Mouse (Mus musculus) G1E-ER4 (cell line): ENCODE data around the gene Cct6b. TPM values are rescaled to one million over a fixed set of nuclear protein-coding genes. Genes with fewer than 3 reads are reported as not detected.

Source experiments
- GATA1 ChIP-seq: IDR thresholded peaks from one replicate; pipeline ENCODE4 v1.8.0; 2012; ENCODE audit warnings: low read length, inconsistent platforms
- polyA plus RNA-seq: library from polyadenylated mRNA; stranded (reverse); fragments of >175 nt; gene quantifications from 2 replicates; pipeline ENCODE4 v1.2.3, GENCODE M21; 2012

Cct6b gene
- polyA plus RNA-seq = 0.13 and 0.35 TPM in 2 replicates

GRCm38 (mm10) chr11:82763742-82764437, at the start of gene Cct6b, which contains the start of gene Zfp830:
Cct6b (minus strand) TSS chr11:82764321.
Zfp830 (plus strand) TSS chr11:82764345.
- TF ChIP-seq GATA1 = no peak

GRCm38 (mm10) chr11:82808485-82808884, 44.4 kb upstream of the Cct6b start:
- TF ChIP-seq GATA1 = no peak

GRCm38 (mm10) chr11:82807370-82807769, 43.2 kb upstream of the Cct6b start:
- TF ChIP-seq GATA1 = no peak

- TF ChIP-seq GATA1 = no peak
Observed at GRCm38 (mm10) chr11:82806656-82807055, 42.5 kb upstream of the Cct6b start.

- TF ChIP-seq GATA1 = no peak
Observed at GRCm38 (mm10) chr11:82783453-82783852, 19.3 kb upstream of the Cct6b start.

GRCm38 (mm10) chr11:82782197-82782596, 18.1 kb upstream of the Cct6b start:
- TF ChIP-seq GATA1 = no peak

GRCm38 (mm10) chr11:82780983-82781903, 17.1 kb upstream of the Cct6b start, which contains the start of gene Lig3:
Lig3 (plus strand) TSS chr11:82781108.
- no peak for TF ChIP-seq GATA1

- TF ChIP-seq GATA1 = no peak
Observed at GRCm38 (mm10) chr11:82780134-82780533, 16.0 kb upstream of the Cct6b start.

- TF ChIP-seq GATA1 = no peak
Observed at GRCm38 (mm10) chr11:82764438-82764924, 360 bp upstream of the Cct6b start.

- no peak for TF ChIP-seq GATA1
Observed at GRCm38 (mm10) chr11:82763261-82763660, 860 bp downstream of the Cct6b start.

GRCm38 (mm10) chr11:82762286-82762829, 1.8 kb downstream of the Cct6b start:
- TF ChIP-seq GATA1 = no peak

GRCm38 (mm10) chr11:82755919-82756318, 8.2 kb downstream of the Cct6b start:
- TF ChIP-seq GATA1 = no peak

GRCm38 (mm10) chr11:82752349-82753115, 11.6 kb downstream of the Cct6b start:
- no peak for TF ChIP-seq GATA1

GRCm38 (mm10) chr11:82746857-82747366, 17.2 kb downstream of the Cct6b start:
- TF ChIP-seq GATA1 = no peak

GRCm38 (mm10) chr11:82746138-82746537, 18.0 kb downstream of the Cct6b start:
- TF ChIP-seq GATA1 = no peak
